Mouse (Mus musculus): ENCODE results near the gene Gm10488.
"Not testable (repeated sequence)": the region's sequence is repeated elsewhere in the genome, so short reads cannot be mapped to it uniquely, and the experiment has no call there.

The Gm10488 gene

DNA sequence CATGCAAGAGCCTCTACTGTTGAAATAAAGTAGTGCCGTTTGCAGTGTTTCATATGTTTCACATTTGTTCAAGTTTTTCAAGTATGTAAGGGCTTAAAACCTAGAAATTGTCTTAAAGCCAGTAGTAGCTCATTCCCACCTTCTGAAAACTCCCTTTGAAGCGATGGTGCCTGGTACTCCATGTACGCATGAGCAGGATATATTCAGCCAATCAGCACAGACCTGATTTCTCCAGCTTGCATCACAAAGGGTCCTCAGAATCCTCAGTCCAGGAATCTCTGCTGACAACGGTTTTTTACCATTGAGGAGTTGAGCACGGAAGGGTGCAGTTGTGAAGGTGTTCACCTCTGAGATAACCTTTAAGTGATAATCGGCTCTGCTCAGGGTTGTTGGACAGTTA, at the start of gene Gm10488:
Gm10488 (plus strand) TSS at position 301 of the 400 bp plus-strand sequence.
- DNase-seq = not testable (repeated sequence)
